Mouse (Mus musculus): Measurements from ENCODE around the gene Il13ra2. TPM values are rescaled to one million over a fixed set of nuclear protein-coding genes. Genes with fewer than 3 reads are reported as not detected.
"Not testable (repeated sequence)": the region's sequence is repeated elsewhere in the genome, so short reads cannot be mapped to it uniquely, and the experiment has no call there.

Il13ra2 gene
- not detected in 2 replicates for total RNA-seq (2015; ENCODE audit: low replicate concordance)
- not detected in 2 replicates for total RNA-seq (2017; ENCODE audit: low replicate concordance)

DNA sequence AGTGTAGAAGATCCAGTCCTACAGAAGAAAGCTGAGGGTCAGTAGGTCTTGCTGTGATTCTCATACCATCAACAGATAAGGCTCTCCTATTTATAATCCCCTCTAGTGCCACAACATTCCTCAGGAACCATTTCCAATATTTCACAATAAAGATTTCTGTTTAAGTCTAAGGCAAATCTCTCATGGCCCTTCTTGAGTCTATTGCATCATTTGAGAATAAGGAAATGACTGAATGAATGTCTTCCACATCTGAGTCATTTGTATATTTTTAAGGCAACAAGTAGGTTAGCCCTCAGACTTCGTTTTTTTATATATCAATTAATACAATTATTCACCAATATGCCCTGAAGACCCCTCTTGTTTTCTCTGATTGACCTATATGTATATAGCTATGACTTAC, at the start of gene Il13ra2:
Gene Il13ra2 (minus strand): TSS at position 64 of the 400 bp plus-strand sequence.
- no peak for ATAC-seq (replicated peaks; ENCODE audit: low FRiP score, poor library complexity, severe bottlenecking)

DNA sequence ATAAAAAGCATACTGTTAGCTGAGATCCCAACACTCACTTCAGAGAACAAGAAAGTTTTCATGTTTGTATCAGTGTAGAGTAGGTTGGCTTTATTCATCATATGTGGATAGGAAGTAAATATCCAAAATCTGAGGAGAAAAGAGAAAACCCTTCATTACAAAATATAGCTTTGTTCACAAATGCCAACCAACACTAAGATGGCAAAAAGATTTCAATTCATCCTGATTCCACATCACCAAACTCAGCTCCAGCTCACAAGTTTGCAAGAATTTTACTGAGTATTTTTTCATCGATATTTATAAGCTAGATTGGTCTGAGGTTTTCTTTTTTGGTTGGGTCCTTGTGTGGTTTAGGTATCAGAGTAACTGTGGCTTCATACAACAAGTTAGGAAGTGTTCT, 24.6 kb upstream of the Il13ra2 start, which contains the start of gene Vmn1r239-ps:
Gene Vmn1r239-ps (minus strand): TSS at position 101 of the 400 bp plus-strand sequence.
- ATAC-seq (replicated peaks; ENCODE audit: low FRiP score, poor library complexity, severe bottlenecking) = not testable (repeated sequence)

DNA sequence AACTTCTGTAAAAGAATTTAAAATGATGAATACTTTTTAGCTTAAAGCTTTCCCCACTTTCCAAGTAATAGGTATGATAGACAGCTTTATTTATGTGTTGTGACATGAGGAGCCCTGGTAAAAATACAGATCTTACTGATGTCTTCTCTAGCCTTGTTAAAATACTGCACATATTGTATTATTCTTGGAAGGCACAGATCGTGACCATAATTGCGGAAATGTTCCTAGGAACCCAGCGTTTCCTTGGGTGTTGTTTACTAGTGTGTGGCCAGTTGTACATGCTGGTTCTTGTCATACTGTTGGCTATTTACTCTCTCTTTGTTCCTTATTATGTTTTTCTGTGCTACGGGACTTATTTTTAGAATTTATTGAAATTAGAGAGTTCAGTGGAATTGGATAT, 14.4 kb upstream of the Il13ra2 start:
- ATAC-seq (replicated peaks; ENCODE audit: low FRiP score, poor library complexity, severe bottlenecking) = no peak

DNA sequence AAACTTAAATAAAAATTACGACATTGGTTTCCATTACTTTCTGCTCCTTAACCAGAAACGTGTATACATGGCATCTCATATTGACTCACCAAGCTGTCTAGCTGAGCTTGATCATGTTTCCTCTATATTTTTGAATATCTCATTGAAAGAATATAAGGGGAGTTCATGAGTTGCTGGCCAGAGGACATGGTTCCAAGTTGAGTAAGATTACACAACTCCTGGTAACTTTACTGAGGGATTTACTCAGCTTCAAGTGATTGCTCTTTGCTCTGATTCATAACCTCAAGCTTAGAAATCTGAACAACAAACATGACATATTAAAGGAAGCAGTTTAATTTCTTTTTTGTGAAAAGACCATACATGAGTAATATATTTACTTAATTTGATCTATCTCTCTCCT, 6.4 kb upstream of the Il13ra2 start:
- no peak for ATAC-seq (replicated peaks; ENCODE audit: low FRiP score, poor library complexity, severe bottlenecking)

DNA sequence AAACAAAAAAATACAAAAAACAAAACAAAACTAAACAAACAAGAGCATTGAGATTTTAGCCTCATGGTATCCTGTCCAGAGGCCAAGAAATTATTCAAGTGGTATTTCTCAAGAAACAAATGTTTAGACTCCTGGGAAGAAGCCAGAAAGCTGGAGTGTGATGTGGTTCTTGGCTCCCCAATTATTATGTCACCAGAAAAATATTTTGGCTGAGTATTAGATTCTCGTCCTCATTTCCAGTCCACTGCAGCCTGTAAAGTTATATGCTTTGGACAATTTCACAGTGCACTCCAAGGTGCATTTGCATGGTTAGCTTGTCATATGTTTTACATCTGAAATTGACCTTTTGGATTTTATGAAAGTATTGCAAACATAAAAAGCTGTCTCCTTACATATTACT, 761 bp upstream of the Il13ra2 start:
- no peak for ATAC-seq (replicated peaks; ENCODE audit: low FRiP score, poor library complexity, severe bottlenecking)

DNA sequence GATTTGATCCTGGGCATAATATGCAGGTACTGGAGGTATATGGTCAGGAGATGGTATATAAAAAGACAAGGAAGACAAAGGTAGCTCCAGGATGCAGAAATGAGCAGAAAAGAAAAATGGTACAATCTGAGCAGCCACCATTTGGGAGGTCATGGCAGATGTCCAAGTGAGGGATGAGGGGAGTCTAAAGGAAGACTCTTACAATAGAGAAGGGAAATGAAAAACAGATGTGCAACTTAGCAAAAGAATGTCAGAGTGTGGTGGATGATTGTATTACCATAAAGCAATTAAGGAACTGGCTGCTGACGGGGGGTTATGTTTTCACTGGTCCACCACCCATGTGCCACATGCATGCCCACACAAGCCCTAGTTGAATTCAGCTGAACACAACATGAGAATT, 35.5 kb downstream of the Il13ra2 start:
- no peak for ATAC-seq (replicated peaks; ENCODE audit: low FRiP score, poor library complexity, severe bottlenecking)

DNA sequence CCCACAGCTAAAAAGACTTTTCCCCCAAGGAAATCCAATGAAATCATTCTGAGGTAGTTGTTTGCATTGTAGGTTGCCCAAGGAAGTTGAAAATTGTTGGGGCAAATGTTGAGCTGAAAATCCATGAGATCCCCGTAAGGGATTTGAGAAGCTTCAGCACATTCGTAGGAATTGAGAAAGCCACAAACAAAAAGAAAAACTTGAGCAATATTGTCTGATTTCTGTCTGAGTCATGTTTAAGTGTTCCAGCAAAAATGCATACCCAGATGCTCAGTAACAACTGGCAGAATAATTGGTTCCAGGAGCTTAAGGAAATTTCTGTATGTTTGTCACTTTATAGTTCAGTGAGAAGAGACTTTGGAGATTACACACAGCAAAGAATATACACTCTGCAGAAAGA, 79.8 kb downstream of the Il13ra2 start:
- ATAC-seq (replicated peaks; ENCODE audit: low FRiP score, poor library complexity, severe bottlenecking) = no peak

Other genes with a start within 250 kb of the Il13ra2 start
- gene Vmn1r239-ps, start 24.5 kb upstream of the Il13ra2 start, total RNA-seq (2015; ENCODE audit: low replicate concordance) = not detected in 2 replicates
- not detected in 2 replicates for gene Vmn1r239-ps, start 24.5 kb upstream of the Il13ra2 start, total RNA-seq (2017; ENCODE audit: low replicate concordance)
- gene Lrch2, start 124.9 kb upstream of the Il13ra2 start, total RNA-seq (2015; ENCODE audit: low replicate concordance) = not detected in 2 replicates
- not detected in 2 replicates for gene Lrch2, start 124.9 kb upstream of the Il13ra2 start, total RNA-seq (2017; ENCODE audit: low replicate concordance)